Mouse (Mus musculus) left cerebral cortex, adult 6 months (tissue): ENCODE results near the gene Gm3159. TPM values are rescaled to one million over a fixed set of nuclear protein-coding genes. Genes with fewer than 3 reads are reported as not detected.

Source experiments
- long read RNA-seq, 2 experiments: library from polyadenylated mRNA; unstranded; transcript quantifications; one replicate each; pipeline ENCODE4 v2.0.0; 2019 to 2020
- polyA plus RNA-seq: library from polyadenylated mRNA; unstranded; fragments of <200 nt; fragmentation: Nextera tagmentation; gene quantifications from 2 replicates; pipeline ENCODE4 v1.2.3, GENCODE M21; 2021

Gene Gm3159
- polyA plus RNA-seq, result not detected in 2 replicates
- long read RNA-seq, experiment 1, result 0 reads
- long read RNA-seq, experiment 2, result 0 reads

GRCm38 (mm10) chr14:4397226-4397625 is at the start of gene Gm3159:
Gene Gm3159, plus strand, starts transcription at chr14:4397526.

DNA sequence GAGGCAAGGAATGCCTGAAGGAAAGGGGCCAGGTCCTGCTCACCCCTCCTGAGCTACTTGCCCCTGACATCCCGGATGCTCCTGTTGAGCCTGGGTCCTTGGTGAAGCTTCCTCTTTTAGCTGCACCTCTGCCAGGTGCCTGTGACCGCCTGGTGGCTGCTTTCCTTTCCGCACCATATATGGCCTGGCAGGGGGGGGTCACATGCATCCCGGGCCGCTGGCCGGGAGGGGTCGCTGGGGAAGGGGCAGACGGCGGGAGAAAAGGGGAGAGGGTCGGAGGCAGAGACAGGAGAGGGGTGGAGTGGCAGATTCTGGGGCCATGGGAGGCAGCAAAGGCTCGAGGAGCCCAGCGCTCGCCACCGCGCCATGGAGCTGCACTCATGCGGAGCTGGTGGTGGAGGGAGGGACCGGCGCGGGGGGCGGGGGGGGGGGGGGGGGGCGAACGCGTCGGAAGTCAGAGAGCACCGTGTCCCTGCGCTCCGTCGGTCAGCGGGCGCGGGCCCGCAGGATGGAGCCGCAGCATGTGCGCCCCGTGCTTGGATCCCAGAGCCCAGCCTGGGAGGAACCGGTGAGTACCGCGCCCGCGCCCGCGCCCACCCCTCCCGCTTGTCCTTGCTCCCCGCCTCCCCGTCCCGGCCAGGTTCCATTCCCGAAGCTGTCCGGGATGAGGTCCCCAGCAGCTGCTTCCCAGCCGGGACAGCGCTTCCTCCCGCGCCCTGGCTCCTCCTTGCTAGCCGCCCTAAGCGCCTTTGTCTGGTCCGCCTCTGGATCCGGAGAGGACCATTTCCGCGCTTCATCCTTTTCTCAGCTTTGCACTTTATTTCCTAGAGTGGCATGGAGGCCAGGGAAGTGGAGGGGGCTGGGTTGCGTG is 17.9 kb downstream of the Gm3159 start, which contains the start of gene Gm3164:
Gene Gm3164 (plus strand): TSS at position 484 of the 871 bp plus-strand sequence.

DNA sequence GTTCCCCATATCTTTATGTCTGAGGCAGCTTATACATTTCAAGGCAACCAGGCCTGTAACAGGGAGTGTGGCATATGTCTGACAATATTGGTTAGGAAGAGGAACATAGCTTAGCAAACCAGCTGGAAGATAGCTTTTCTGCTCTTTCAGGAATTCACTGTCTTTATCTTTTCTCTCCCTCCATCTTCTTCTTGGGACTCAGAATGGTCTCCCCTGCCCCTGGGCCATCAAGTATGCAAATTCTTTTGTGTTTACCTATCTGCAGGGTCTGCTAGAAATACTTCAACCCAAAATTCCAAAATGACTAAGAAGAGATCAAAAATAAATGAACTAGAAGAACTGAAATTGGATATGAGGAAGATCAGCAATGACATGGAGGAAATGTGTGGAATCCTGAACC is 33.4 kb downstream of the Gm3159 start, which contains the start of gene Gm3173:
Gene Gm3173 (plus strand): TSS at position 301 of the 400 bp plus-strand sequence.

Other genes starting within 250 kb of the Gm3159 start
- not detected in 2 replicates for gene Gm3127, start 232.5 kb upstream of the Gm3159 start, polyA plus RNA-seq
- gene Gm2974, start 214.9 kb upstream of the Gm3159 start, polyA plus RNA-seq, result 0.41 and 0.66 TPM in 2 replicates
- not detected in 2 replicates for gene Gm3138, start 147.9 kb upstream of the Gm3159 start, polyA plus RNA-seq
- not detected in 2 replicates for gene Gm3149, start 80.2 kb upstream of the Gm3159 start, polyA plus RNA-seq
- gene 2610042L04Rik, start 62.8 kb upstream of the Gm3159 start, polyA plus RNA-seq, result 0.39 and 0.51 TPM in 2 replicates
- 0.18 and 0.20 TPM in 2 replicates for gene Gm3164, start 17.9 kb downstream of the Gm3159 start, polyA plus RNA-seq
- not detected in 2 replicates for gene Gm3173, start 33.5 kb downstream of the Gm3159 start, polyA plus RNA-seq
- not detected in 2 replicates for gene Gm3182, start 84.2 kb downstream of the Gm3159 start, polyA plus RNA-seq
- not detected in 2 replicates for gene Gm3047, start 157.9 kb downstream of the Gm3159 start, polyA plus RNA-seq
- not detected in 2 replicates for gene Gm8159, start 234.8 kb downstream of the Gm3159 start, polyA plus RNA-seq